Mouse (Mus musculus) liver, embryonic 14.5 days (tissue): Measurements from ENCODE around the gene Dop1a. TPM values are rescaled to one million over a fixed set of nuclear protein-coding genes. Genes with fewer than 3 reads are reported as not detected.

ENCODE experiments used
- ATAC-seq: fragments of 200-750 bp; cut with Nextera tagmentation; 2 replicates; pipeline ENCODE4 v1.8.0; 2017; ENCODE audit warnings: moderate number of reproducible peaks, mild to moderate bottlenecking, moderate library complexity; ENCODE audit not compliant: insufficient read depth
- DNase-seq, 3 experiments: peaks; one replicate each; pipeline ENCODE4 v3.0.0-alpha.2; 2012 to 2013; ENCODE audit warnings: low read depth in 3 of 3, low spot score in 3 of 3
- H3K27ac ChIP-seq: fragments of 300-500 bp; sonication (generic); 2 replicates; pipeline ENCODE4 v1.5.1; 2014; ENCODE audit warnings: moderate library complexity, mild to moderate bottlenecking, control low read depth, inconsistent platforms
- H3K27me3 ChIP-seq: fragments of 300-500 bp; sonication (generic); 2 replicates; pipeline ENCODE4 v1.6.1; 2014; ENCODE audit warnings: mild to moderate bottlenecking, low read length, moderate library complexity; ENCODE audit not compliant: control insufficient read depth, insufficient read depth
- H3K36me3 ChIP-seq: fragments of 300-500 bp; sonication (generic); replicated peaks from 2 replicates; pipeline ENCODE4 v1.6.1; 2014; ENCODE audit warnings: low read depth; ENCODE audit not compliant: control insufficient read depth, insufficient read depth
- H3K4me1 ChIP-seq, 2 experiments: fragments of 200-500 bp in 1 of 2; fragments of 300-500 bp in 1 of 2; sonication (generic) in 1 of 2; replicated peaks; 2 replicates each; pipeline ENCODE4 v1.6.1; 2012 to 2014; ENCODE audit warnings: antibody characterized with exemption in 1 of 2, inconsistent platforms in 1 of 2, low read length in 1 of 2; ENCODE audit not compliant: control insufficient read depth in 2 of 2, insufficient read depth in 2 of 2
- H3K4me2 ChIP-seq: fragments of 300-500 bp; sonication (generic); 2 replicates; pipeline ENCODE4 v1.6.1; 2014; ENCODE audit warnings: low read depth, mild to moderate bottlenecking, control low read depth, moderate library complexity
- H3K4me3 ChIP-seq, 2 experiments: fragments of 200-500 bp in 1 of 2; fragments of 300-500 bp in 1 of 2; sonication (generic) in 1 of 2; 2 replicates each; pipeline ENCODE4 v1.5.1; 2012 to 2014; ENCODE audit warnings: low read depth in 2 of 2, low read length in 2 of 2, mild to moderate bottlenecking in 2 of 2, control low read depth in 1 of 2, inconsistent platforms in 1 of 2, moderate library complexity in 1 of 2; ENCODE audit not compliant: insufficient read depth in 1 of 2
- H3K9ac ChIP-seq: fragments of 300-500 bp; sonication (generic); replicated peaks from 2 replicates; pipeline ENCODE4 v1.6.1; 2014; ENCODE audit warnings: mild to moderate bottlenecking, control low read depth, moderate library complexity
- H3K9me3 ChIP-seq: fragments of 300-500 bp; sonication (generic); 2 replicates; pipeline ENCODE4 v1.6.1; 2016; ENCODE audit warnings: low read length, mixed read lengths; ENCODE audit not compliant: control insufficient read depth
- CTCF ChIP-seq: IDR thresholded peaks from 2 replicates; pipeline ENCODE4 v1.5.1; 2016; ENCODE audit warnings: antibody characterized with exemption, low read depth, control low read depth
- EP300 ChIP-seq: IDR thresholded peaks from 2 replicates; pipeline ENCODE4 v1.6.1; 2016; ENCODE audit warnings: antibody characterized with exemption, low read depth
- WGBS: fragments of 180-500 bp; shearing (Covaris S2); extraction: QIAGEN DNeasy Blood & Tissue Kit; methylation state at CpG from one replicate; pipeline ENCODE4 v1.1.7; 2014; ENCODE audit not compliant: insufficient replicate concordance; 5-methylcytosine and 5-hydroxymethylcytosine counted together
- polyA plus RNA-seq, 2 experiments: library from polyadenylated mRNA; depleted of rRNA in 1 of 2; stranded (reverse) in 1 of 2; unstranded in 1 of 2; fragments of >200 nt; fragmentation: Nextera tagmentation in 1 of 2; extraction: Ambion mirVana in 1 of 2; gene quantifications; 2 replicates each; pipeline versions ENCODE4 v1.2.1 to v1.2.3; 2012 to 2014

Gene Dop1a
- polyA plus RNA-seq, 2 experiments = 3.1 to 4.6 TPM

- WGBS = 76% methylated on average over 4 of the region's 4 CpGs
- DNase-seq (no peak), ATAC-seq (no peak)
- no peak overlapping the region for H3K9ac ChIP-seq
- H3K4me2 ChIP-seq = no peak overlapping the region
- peaks cover 0 to 7% of the 10 kb centered on the region in 2 experiments; a peak in 2 of 4 replicates for H3K4me1 ChIP-seq
- no peaks in the 10 kb centered on the region for H3K9me3 ChIP-seq
- no peak for TF ChIP-seq CTCF
- no peak for TF ChIP-seq EP300
- H3K27ac ChIP-seq = no peak overlapping the region
- H3K27me3 ChIP-seq = no peaks in the 10 kb centered on the region
- H3K4me3 ChIP-seq = no peak overlapping the region
- no peaks in the 10 kb centered on the region for H3K36me3 ChIP-seq
Observed at GRCm38 (mm10) chr9:86475956-86476355, 9.0 kb downstream of the Dop1a start.

- 30% methylated on average over 5 of the region's 5 CpGs for WGBS
- no peak for DNase-seq
- H3K27me3 ChIP-seq = no peaks in the 10 kb centered on the region
- no peaks in the 10 kb centered on the region for H3K9me3 ChIP-seq
- no peaks in the 10 kb centered on the region for H3K36me3 ChIP-seq
- peaks cover 0 to 7% of the 10 kb centered on the region in 2 experiments; a peak in 2 of 4 replicates for H3K4me1 ChIP-seq
- H3K9ac ChIP-seq = no peak overlapping the region
- no peak overlapping the region for H3K4me2 ChIP-seq
- peak; percentile 60 for ATAC-seq
- H3K27ac ChIP-seq = no peak overlapping the region
- TF ChIP-seq EP300 (no peak), CTCF (no peak)
- H3K4me3 ChIP-seq = no peak overlapping the region
Observed at GRCm38 (mm10) chr9:86476763-86477162, 9.8 kb downstream of the Dop1a start.

GRCm38 (mm10) chr9:86478414-86479093 is 11.6 kb downstream of the Dop1a start:
- no peak overlapping the region for H3K27ac ChIP-seq
- no peaks in the 10 kb centered on the region for H3K36me3 ChIP-seq
- H3K9me3 ChIP-seq = no peaks in the 10 kb centered on the region
- ATAC-seq = no peak
- H3K4me3 ChIP-seq = no peak overlapping the region
- no peak overlapping the region for H3K4me2 ChIP-seq
- peaks cover 0 to 7% of the 10 kb centered on the region in 2 experiments; a peak in 2 of 4 replicates for H3K4me1 ChIP-seq
- H3K27me3 ChIP-seq = no peaks in the 10 kb centered on the region
- 76% methylated on average over 5 of the region's 5 CpGs for WGBS
- TF ChIP-seq CTCF = no peak
- TF ChIP-seq EP300 = no peak
- DNase-seq = no peak
- H3K9ac ChIP-seq = no peak overlapping the region

GRCm38 (mm10) chr9:86482236-86482635 is 15.3 kb downstream of the Dop1a start:
- Histone ChIP-seq H3K9me3 (no peaks in the 10 kb centered on the region), H3K4me1 (no peaks in the 10 kb centered on the region), H3K9ac (no peak overlapping the region), H3K4me2 (no peak overlapping the region), H3K27me3 (no peaks in the 10 kb centered on the region), H3K36me3 (no peaks in the 10 kb centered on the region), H3K27ac (no peak overlapping the region), H3K4me3 (no peak overlapping the region)
- DNase-seq (no peak), ATAC-seq (no peak)
- WGBS = 68% methylated on average over 1 of the region's 1 CpGs
- TF ChIP-seq CTCF (no peak), EP300 (no peak)

- no peaks in the 10 kb centered on the region for H3K4me1 ChIP-seq
- no peaks in the 10 kb centered on the region for H3K9me3 ChIP-seq
- H3K9ac ChIP-seq = no peak overlapping the region
- no peak overlapping the region for H3K4me3 ChIP-seq
- no peak overlapping the region for H3K27ac ChIP-seq
- no peaks in the 10 kb centered on the region for H3K27me3 ChIP-seq
- TF ChIP-seq CTCF = no peak
- no peak for TF ChIP-seq EP300
- H3K36me3 ChIP-seq = no peaks in the 10 kb centered on the region
- H3K4me2 ChIP-seq = no peak overlapping the region
- no peak for DNase-seq
- WGBS = 81% methylated on average over 2 of the region's 2 CpGs
- no peak for ATAC-seq
Observed at GRCm38 (mm10) chr9:86491740-86492139, 24.8 kb downstream of the Dop1a start.
